Mouse (Mus musculus): ENCODE measurements around the gene Kif21b. TPM values are rescaled to one million over a fixed set of nuclear protein-coding genes. Genes with fewer than 3 reads are reported as not detected.

Kif21b gene
- polyA plus RNA-seq, 1 experiment from 2014 or later, result 4.9 TPM

GRCm38 (mm10) chr1:136172696-136173095 lies 41.5 kb downstream of the Kif21b start:
- H3K36me3 ChIP-seq, result peaks cover 65% of the 10 kb centered on the region
- no peak overlapping the region for H3K4me3 ChIP-seq
- no peaks in the 10 kb centered on the region for H3K9me3 ChIP-seq (replicated peaks)
- 0 out of 2 replicates have a peak overlapping the region, but pooled peaks have one; percentile 58 for H3K27ac ChIP-seq (replicated peaks)
- no peak for DNase-seq (ENCODE audit: low spot score)
- peaks cover 38% of the 10 kb centered on the region for H3K4me1 ChIP-seq
- peaks cover 25% of the 10 kb centered on the region; the same call in 1 of the 2 replicates for H3K27me3 ChIP-seq (ENCODE audit: low read depth, poor library complexity, severe bottlenecking)
- 72% methylated on average over 12 of the region's 12 CpGs for WGBS

- peaks cover 42% of the 10 kb centered on the region for H3K4me1 ChIP-seq
- H3K4me3 ChIP-seq, result no peak overlapping the region
- DNase-seq (ENCODE audit: low spot score), result peak; percentile 34
- H3K9me3 ChIP-seq (replicated peaks), result no peaks in the 10 kb centered on the region
- 11% methylated on average over 13 of the region's 13 CpGs for WGBS
- H3K27ac ChIP-seq (replicated peaks), result peak overlapping the region; percentile 58
- H3K27me3 ChIP-seq (ENCODE audit: low read depth, poor library complexity, severe bottlenecking), result peaks cover 25% of the 10 kb centered on the region; the same call in 1 of the 2 replicates
- peaks cover 58% of the 10 kb centered on the region for H3K36me3 ChIP-seq
Observed at GRCm38 (mm10) chr1:136174101-136174606, 43.0 kb downstream of the Kif21b start.

- Histone ChIP-seq H3K27me3 (ENCODE audit: low read depth, poor library complexity, severe bottlenecking) (peaks cover 25% of the 10 kb centered on the region; the same call in 1 of the 2 replicates), H3K4me3 (no peak overlapping the region), H3K27ac (replicated peaks) (no peak overlapping the region), H3K36me3 (peaks cover 55% of the 10 kb centered on the region), H3K9me3 (replicated peaks) (no peaks in the 10 kb centered on the region), H3K4me1 (peaks cover 39% of the 10 kb centered on the region)
- peak; percentile 64 for DNase-seq (ENCODE audit: low spot score)
- 33% methylated on average over 6 of the region's 6 CpGs for WGBS
Observed at GRCm38 (mm10) chr1:136175183-136175582, 44.0 kb downstream of the Kif21b start.

- Histone ChIP-seq H3K9me3 (replicated peaks) (no peaks in the 10 kb centered on the region), H3K4me3 (no peak overlapping the region), H3K4me1 (peaks cover 41% of the 10 kb centered on the region), H3K36me3 (peaks cover 42% of the 10 kb centered on the region), H3K27me3 (ENCODE audit: low read depth, poor library complexity, severe bottlenecking) (peaks cover 19% of the 10 kb centered on the region; the same call in 1 of the 2 replicates), H3K27ac (replicated peaks) (no peak overlapping the region)
- no peak for DNase-seq (ENCODE audit: low spot score)
- 88% methylated on average over 2 of the region's 2 CpGs for WGBS
Observed at GRCm38 (mm10) chr1:136177085-136177484, 45.9 kb downstream of the Kif21b start.

- Histone ChIP-seq H3K36me3 (peaks cover 28% of the 10 kb centered on the region), H3K9me3 (replicated peaks) (no peaks in the 10 kb centered on the region), H3K27me3 (ENCODE audit: low read depth, poor library complexity, severe bottlenecking) (0 out of 2 replicates have a peak, but pooled peaks cover 3% of the 10 kb centered on the region), H3K4me3 (no peak overlapping the region), H3K4me1 (peaks cover 25% of the 10 kb centered on the region), H3K27ac (replicated peaks) (no peak overlapping the region)
- no peak for DNase-seq (ENCODE audit: low spot score)
- WGBS, result 58% methylated on average over 6 of the region's 6 CpGs
Observed at GRCm38 (mm10) chr1:136178741-136179140, 47.6 kb downstream of the Kif21b start.

- H3K27me3 ChIP-seq (ENCODE audit: low read depth, poor library complexity, severe bottlenecking), result 0 out of 2 replicates have a peak, but pooled peaks cover 3% of the 10 kb centered on the region
- 68% methylated on average over 2 of the region's 2 CpGs for WGBS
- no peak overlapping the region for H3K4me3 ChIP-seq
- no peak overlapping the region for H3K27ac ChIP-seq (replicated peaks)
- H3K36me3 ChIP-seq, result peaks cover 23% of the 10 kb centered on the region
- H3K4me1 ChIP-seq, result peaks cover 17% of the 10 kb centered on the region
- no peaks in the 10 kb centered on the region for H3K9me3 ChIP-seq (replicated peaks)
- no peak for DNase-seq (ENCODE audit: low spot score)
Observed at GRCm38 (mm10) chr1:136179511-136180001, 48.4 kb downstream of the Kif21b start.

- Histone ChIP-seq H3K27me3 (ENCODE audit: low read depth, poor library complexity, severe bottlenecking) (no peaks in the 10 kb centered on the region), H3K9me3 (replicated peaks) (no peaks in the 10 kb centered on the region), H3K27ac (replicated peaks) (no peak overlapping the region), H3K4me3 (no peak overlapping the region), H3K36me3 (no peaks in the 10 kb centered on the region), H3K4me1 (0 out of 2 replicates have a peak, but pooled peaks cover 3% of the 10 kb centered on the region)
- 91% methylated on average over 5 of the region's 5 CpGs for WGBS
- DNase-seq (ENCODE audit: low spot score), result no peak
Observed at GRCm38 (mm10) chr1:136190033-136190432, 58.8 kb downstream of the Kif21b start.

- Histone ChIP-seq H3K4me1 (peaks cover 5% of the 10 kb centered on the region; the same call in 1 of the 2 replicates), H3K27me3 (ENCODE audit: low read depth, poor library complexity, severe bottlenecking) (no peaks in the 10 kb centered on the region), H3K36me3 (peaks cover 73% of the 10 kb centered on the region), H3K27ac (replicated peaks) (no peak within 1 kb of the TSS), H3K9me3 (replicated peaks) (no peaks in the 10 kb centered on the region), H3K4me3 (no peak within 1 kb of the TSS)
- DNase-seq (ENCODE audit: low spot score), result peak; percentile 44
- 54% methylated on average over 3 of the region's 3 CpGs for WGBS
Observed at GRCm38 (mm10) chr1:136212803-136213202, 81.6 kb downstream of the Kif21b start, which contains the start of gene Mroh3. TSS of gene Mroh3 (minus strand) at chr1:136212828.

GRCm38 (mm10) chr1:136214304-136214703 lies 83.1 kb downstream of the Kif21b start:
- peak; percentile 11 for DNase-seq (ENCODE audit: low spot score)
- 85% methylated on average over 15 of the region's 15 CpGs for WGBS
- Histone ChIP-seq H3K27ac (replicated peaks) (no peak overlapping the region), H3K4me1 (peaks cover 5% of the 10 kb centered on the region; the same call in 1 of the 2 replicates), H3K36me3 (peaks cover 86% of the 10 kb centered on the region), H3K9me3 (replicated peaks) (no peaks in the 10 kb centered on the region), H3K4me3 (no peak overlapping the region), H3K27me3 (ENCODE audit: low read depth, poor library complexity, severe bottlenecking) (no peaks in the 10 kb centered on the region)

GRCm38 (mm10) chr1:136220037-136220871 lies 89.1 kb downstream of the Kif21b start:
- Histone ChIP-seq H3K27me3 (ENCODE audit: low read depth, poor library complexity, severe bottlenecking) (0 out of 2 replicates have a peak, but pooled peaks cover 2% of the 10 kb centered on the region), H3K9me3 (replicated peaks) (no peaks in the 10 kb centered on the region), H3K4me1 (peaks cover 3% of the 10 kb centered on the region), H3K4me3 (no peak overlapping the region), H3K27ac (replicated peaks) (no peak overlapping the region), H3K36me3 (peaks cover 99% of the 10 kb centered on the region)
- DNase-seq (ENCODE audit: low spot score), result peak; percentile 11
- 88% methylated on average over 10 of the region's 10 CpGs for WGBS

GRCm38 (mm10) chr1:136222386-136222785 lies 91.2 kb downstream of the Kif21b start:
- no peaks in the 10 kb centered on the region for H3K9me3 ChIP-seq (replicated peaks)
- no peak for DNase-seq (ENCODE audit: low spot score)
- no peak overlapping the region for H3K27ac ChIP-seq (replicated peaks)
- H3K36me3 ChIP-seq, result peaks cover 99% of the 10 kb centered on the region
- H3K4me3 ChIP-seq, result no peak overlapping the region
- H3K4me1 ChIP-seq, result peaks cover 10% of the 10 kb centered on the region
- 91% methylated on average over 10 of the region's 10 CpGs for WGBS
- peaks cover 19% of the 10 kb centered on the region for H3K27me3 ChIP-seq (ENCODE audit: low read depth, poor library complexity, severe bottlenecking)

GRCm38 (mm10) chr1:136223758-136224342 lies 92.7 kb downstream of the Kif21b start:
- no peak overlapping the region for H3K4me3 ChIP-seq
- H3K4me1 ChIP-seq, result peaks cover 23% of the 10 kb centered on the region
- H3K27me3 ChIP-seq (ENCODE audit: low read depth, poor library complexity, severe bottlenecking), result peaks cover 34% of the 10 kb centered on the region
- 91% methylated on average over 10 of the region's 10 CpGs for WGBS
- H3K27ac ChIP-seq (replicated peaks), result no peak overlapping the region
- no peaks in the 10 kb centered on the region for H3K9me3 ChIP-seq (replicated peaks)
- peaks cover 86% of the 10 kb centered on the region for H3K36me3 ChIP-seq
- no peak for DNase-seq (ENCODE audit: low spot score)
